Mouse (Mus musculus) limb, embryonic 14.5 days (tissue): ENCODE data around the gene Slc41a1. TPM values are rescaled to one million over a fixed set of nuclear protein-coding genes. Genes with fewer than 3 reads are reported as not detected.

ENCODE experiments used
- ATAC-seq: fragments of 200-750 bp; cut with Nextera tagmentation; 2 replicates; pipeline ENCODE4 v1.8.0; 2017; ENCODE audit warnings: low read depth, moderate number of reproducible peaks, moderate TSS enrichment; ENCODE audit not compliant: low FRiP score
- DNase-seq: peaks from one replicate; pipeline ENCODE4 v3.0.0-alpha.2; 2015; ENCODE audit warnings: low spot score
- H3K27ac ChIP-seq: fragments of 300-500 bp; sonication (generic); replicated peaks from 2 replicates; pipeline ENCODE4 v1.5.1; 2014; ENCODE audit warnings: low read depth, mild to moderate bottlenecking, low read length, moderate library complexity, mixed read lengths
- H3K27me3 ChIP-seq: fragments of 300-500 bp; sonication (generic); 2 replicates; pipeline ENCODE4 v1.6.1; 2014; ENCODE audit warnings: low read length, mixed read lengths; ENCODE audit not compliant: control insufficient read depth, insufficient read depth
- H3K36me3 ChIP-seq: fragments of 300-500 bp; sonication (generic); 2 replicates; pipeline ENCODE4 v1.6.1; 2014; ENCODE audit warnings: mild to moderate bottlenecking, low read length, moderate library complexity, mixed read lengths; ENCODE audit not compliant: control insufficient read depth, insufficient read depth
- H3K4me1 ChIP-seq: fragments of 300-500 bp; sonication (generic); 2 replicates; pipeline ENCODE4 v1.6.1; 2014; ENCODE audit warnings: antibody characterized with exemption, low read length, mixed read lengths; ENCODE audit not compliant: control insufficient read depth, insufficient read depth
- H3K4me2 ChIP-seq: fragments of 300-500 bp; sonication (generic); replicated peaks from 2 replicates; pipeline ENCODE4 v1.6.1; 2014; ENCODE audit warnings: low read depth, mild to moderate bottlenecking, low read length, moderate library complexity; ENCODE audit not compliant: severe bottlenecking
- H3K4me3 ChIP-seq: fragments of 300-500 bp; sonication (generic); replicated peaks from 2 replicates; pipeline ENCODE4 v1.5.1; 2014; ENCODE audit warnings: low read length
- H3K9ac ChIP-seq: fragments of 300-500 bp; sonication (generic); 2 replicates; pipeline ENCODE4 v1.6.1; 2014; ENCODE audit warnings: mild to moderate bottlenecking, low read depth, low read length, moderate library complexity; ENCODE audit not compliant: severe bottlenecking
- H3K9me3 ChIP-seq: fragments of 300-500 bp; sonication (generic); 2 replicates; pipeline ENCODE4 v1.6.1; 2016; ENCODE audit warnings: low read length; ENCODE audit not compliant: control insufficient read depth
- POLR2A ChIP-seq: fragments of 200-500 bp; IDR thresholded peaks from 2 replicates; pipeline ENCODE4 v1.8.0; 2012; ENCODE audit warnings: inconsistent platforms, mild to moderate bottlenecking, moderate library complexity, borderline replicate concordance; ENCODE audit not compliant: insufficient read depth, insufficient read length; ENCODE audit errors: extremely low read depth
- WGBS: fragments of 180-500 bp; shearing (Covaris S2); extraction: QIAGEN DNeasy Blood & Tissue Kit; methylation state at CpG from one replicate; pipeline ENCODE4 v1.1.7; 2014; 5-methylcytosine and 5-hydroxymethylcytosine counted together
- polyA plus RNA-seq, 2 experiments: library from polyadenylated mRNA; depleted of rRNA in 1 of 2; stranded (reverse) in 1 of 2; unstranded in 1 of 2; fragments of >200 nt; fragmentation: Nextera tagmentation in 1 of 2; extraction: Ambion mirVana in 1 of 2; gene quantifications; 2 replicates each; pipeline versions ENCODE4 v1.2.1 to v1.2.3; 2012 to 2014

Slc41a1 gene
- polyA plus RNA-seq, 2 experiments, result 13.3 to 27.0 TPM

DNA sequence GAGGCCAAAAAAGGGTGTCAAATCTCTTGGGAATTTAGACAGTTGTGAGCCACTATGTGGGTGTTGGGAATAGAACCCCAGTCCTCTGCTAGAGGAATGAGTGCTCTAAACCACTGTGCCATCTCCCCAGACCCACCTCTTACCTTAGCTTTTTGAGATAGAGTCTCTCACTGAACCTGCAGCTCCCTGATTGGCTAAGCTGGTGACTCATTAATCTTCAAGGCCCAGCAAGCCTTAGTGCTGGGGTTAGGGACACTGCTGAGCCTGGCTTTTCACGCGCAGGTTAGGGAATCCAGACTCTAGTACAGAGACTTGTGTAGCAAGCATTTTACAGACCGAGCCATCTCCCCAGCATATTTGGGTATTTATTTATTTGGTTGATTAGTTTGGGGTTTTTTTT is 9.7 kb downstream of the Slc41a1 start:
- H3K4me2 ChIP-seq, result no peak overlapping the region
- ATAC-seq (no peak), DNase-seq (no peak)
- H3K4me3 ChIP-seq, result no peak overlapping the region
- peaks cover 63% of the 10 kb centered on the region for H3K36me3 ChIP-seq
- H3K27me3 ChIP-seq, result no peaks in the 10 kb centered on the region
- no peaks in the 10 kb centered on the region; the same call in 1 of the 2 replicates for H3K4me1 ChIP-seq
- H3K27ac ChIP-seq, result no peak overlapping the region
- WGBS, result 85% methylated on average over 3 of the region's 3 CpGs
- H3K9ac ChIP-seq, result no peak overlapping the region
- TF ChIP-seq POLR2A, result no peak
- H3K9me3 ChIP-seq, result no peaks in the 10 kb centered on the region

DNA sequence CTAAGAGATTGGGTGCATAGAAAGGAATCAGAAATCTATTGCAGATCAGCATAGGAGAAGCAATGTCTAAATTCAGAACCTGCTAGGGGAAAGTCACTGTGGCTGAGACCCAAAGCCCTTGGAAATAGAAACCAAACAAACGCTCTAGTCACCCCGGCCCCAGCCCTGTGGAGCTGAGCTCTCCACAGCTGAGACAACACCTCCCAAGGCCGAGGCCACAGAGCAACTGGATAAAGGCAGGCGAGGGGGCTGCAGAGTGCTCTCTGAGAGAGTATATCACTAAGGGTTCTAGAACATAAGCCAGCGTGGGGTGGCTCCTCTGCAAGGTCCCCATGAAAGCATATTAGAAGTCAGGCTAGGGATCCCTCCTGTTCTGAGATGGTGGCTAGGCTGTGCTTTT is 11.2 kb downstream of the Slc41a1 start:
- no peaks in the 10 kb centered on the region for H3K9me3 ChIP-seq
- no peaks in the 10 kb centered on the region for H3K4me1 ChIP-seq
- H3K9ac ChIP-seq, result no peak overlapping the region
- H3K36me3 ChIP-seq, result peaks cover 71% of the 10 kb centered on the region
- WGBS, result 78% methylated on average over 5 of the region's 5 CpGs
- TF ChIP-seq POLR2A, result no peak
- no peak overlapping the region for H3K4me2 ChIP-seq
- ATAC-seq (no peak), DNase-seq (no peak)
- no peak overlapping the region for H3K27ac ChIP-seq
- no peak overlapping the region for H3K4me3 ChIP-seq
- H3K27me3 ChIP-seq, result no peaks in the 10 kb centered on the region

DNA sequence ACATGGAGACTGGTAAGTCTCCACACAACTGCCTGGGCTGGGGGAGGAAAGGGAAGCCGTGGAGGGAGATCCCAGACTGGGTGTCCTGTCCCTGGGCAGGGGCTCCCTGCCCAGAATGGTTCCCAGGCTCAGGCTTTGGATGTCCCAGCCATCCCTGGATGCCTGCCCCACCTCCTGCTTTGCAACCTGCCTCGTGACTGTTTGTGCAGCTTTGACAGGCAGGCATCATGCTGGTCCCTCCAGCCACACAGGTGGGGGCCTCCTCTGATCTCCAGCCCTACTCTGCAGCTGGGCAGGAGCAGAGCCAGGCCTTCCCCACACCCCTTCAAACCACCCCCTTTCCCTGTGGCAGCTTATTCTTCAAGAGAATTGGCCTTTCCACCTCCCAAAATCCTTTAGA is 12.0 kb downstream of the Slc41a1 start:
- H3K9me3 ChIP-seq, result no peaks in the 10 kb centered on the region
- 35% methylated on average over 2 of the region's 2 CpGs for WGBS
- peaks cover 72% of the 10 kb centered on the region for H3K36me3 ChIP-seq
- ATAC-seq (no peak), DNase-seq (no peak)
- no peaks in the 10 kb centered on the region for H3K4me1 ChIP-seq
- no peak for TF ChIP-seq POLR2A
- no peak overlapping the region for H3K27ac ChIP-seq
- H3K9ac ChIP-seq, result no peak overlapping the region
- H3K4me3 ChIP-seq, result no peak overlapping the region
- no peaks in the 10 kb centered on the region for H3K27me3 ChIP-seq
- H3K4me2 ChIP-seq, result no peak overlapping the region

DNA sequence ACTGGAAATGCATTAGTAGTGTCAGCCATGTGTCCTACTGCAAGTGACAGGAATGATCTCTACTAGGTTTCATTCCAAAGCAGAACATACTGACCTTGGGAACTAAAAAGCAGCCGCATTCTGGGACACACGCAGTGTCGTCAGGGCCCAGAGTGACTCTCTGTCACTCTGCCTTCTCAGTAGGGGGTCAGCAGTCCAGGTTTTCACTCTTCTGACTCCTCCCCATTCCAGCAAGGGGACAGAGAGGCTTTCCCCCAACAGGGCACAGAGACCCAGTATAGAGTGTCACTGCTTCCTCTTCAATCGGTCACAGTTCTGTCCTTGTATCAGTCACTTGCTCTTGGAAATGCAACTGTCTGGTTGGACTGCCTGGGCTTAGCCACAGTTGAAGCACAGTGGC is 14.9 kb downstream of the Slc41a1 start:
- DNase-seq (no peak), ATAC-seq (no peak)
- Histone ChIP-seq H3K27me3 (no peaks in the 10 kb centered on the region), H3K27ac (no peak overlapping the region), H3K9me3 (no peaks in the 10 kb centered on the region), H3K36me3 (peaks cover 74% of the 10 kb centered on the region), H3K4me3 (no peak overlapping the region), H3K4me1 (no peaks in the 10 kb centered on the region), H3K9ac (no peak overlapping the region), H3K4me2 (no peak overlapping the region)
- WGBS, result 94% methylated on average over 4 of the region's 4 CpGs
- no peak for TF ChIP-seq POLR2A

DNA sequence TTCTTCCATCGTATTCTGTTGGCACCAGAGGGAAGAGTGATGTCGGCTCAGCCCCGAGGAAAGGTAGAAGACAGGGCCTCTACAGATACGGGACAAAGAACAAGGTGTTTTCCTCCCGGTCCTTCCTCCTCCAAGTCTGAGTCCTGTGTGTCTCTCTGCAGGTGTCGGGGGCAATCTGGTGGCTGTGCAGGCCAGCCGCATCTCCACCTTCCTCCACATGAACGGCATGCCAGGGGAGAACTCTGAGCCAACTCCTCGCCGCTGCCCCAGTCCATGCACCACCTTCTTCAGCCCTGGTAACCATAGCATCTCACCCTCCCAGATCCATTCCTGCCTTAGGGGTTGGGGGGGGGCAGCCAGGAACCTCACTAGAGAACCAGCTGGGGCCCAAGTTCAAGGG is 16.5 kb downstream of the Slc41a1 start:
- DNase-seq, result no peak
- Histone ChIP-seq H3K36me3 (peaks cover 81% of the 10 kb centered on the region), H3K4me3 (no peak overlapping the region), H3K27me3 (no peaks in the 10 kb centered on the region), H3K4me1 (no peaks in the 10 kb centered on the region), H3K27ac (no peak overlapping the region), H3K9ac (no peak overlapping the region), H3K4me2 (no peak overlapping the region), H3K9me3 (no peaks in the 10 kb centered on the region)
- TF ChIP-seq POLR2A, result no peak
- 97% methylated on average over 10 of the region's 10 CpGs for WGBS
- ATAC-seq, result no peak

DNA sequence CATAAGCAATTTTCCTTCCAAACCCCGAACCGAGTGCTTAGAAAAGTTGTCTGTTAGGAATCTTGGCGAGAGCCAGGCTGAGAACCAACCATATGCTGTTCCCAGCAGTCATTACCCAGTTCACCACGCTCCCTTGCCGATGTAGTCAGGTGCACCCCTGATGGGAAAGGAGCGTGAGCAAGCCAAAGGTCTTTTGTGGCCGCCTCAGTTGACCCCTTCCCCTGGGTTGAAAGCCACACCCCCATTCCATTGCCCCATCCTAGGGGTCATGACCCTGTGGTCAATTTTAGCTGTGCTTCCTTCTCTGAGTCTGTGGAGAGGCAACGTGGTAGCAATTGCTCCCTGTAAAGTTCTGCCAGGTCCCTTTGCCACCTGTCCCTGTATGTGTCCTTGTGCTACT is 17.6 kb downstream of the Slc41a1 start:
- Histone ChIP-seq H3K4me1 (no peaks in the 10 kb centered on the region), H3K36me3 (peaks cover 70% of the 10 kb centered on the region)
- no peak for TF ChIP-seq POLR2A

More for the DNA sequence above, 17.6 kb downstream of the Slc41a1 start:
- no peak overlapping the region for H3K4me2 ChIP-seq
- WGBS, result 81% methylated on average over 8 of the region's 8 CpGs
- H3K9ac ChIP-seq, result no peak overlapping the region
- H3K27me3 ChIP-seq, result no peaks in the 10 kb centered on the region
- no peak overlapping the region for H3K4me3 ChIP-seq
- DNase-seq, result no peak
- no peak for ATAC-seq
- no peaks in the 10 kb centered on the region for H3K9me3 ChIP-seq
- H3K27ac ChIP-seq, result no peak overlapping the region
